Mouse (Mus musculus) thymus, adult 2 months (tissue): ENCODE results near the gene Slc22a14.

ENCODE experiments used
- CTCF ChIP-seq: fragments of 200-500 bp; IDR thresholded peaks from 2 replicates; pipeline ENCODE4 v1.5.1; 2012; ENCODE audit warnings: mild to moderate bottlenecking, control low read depth, low read length, moderate library complexity, borderline replicate concordance; ENCODE audit not compliant: control insufficient read depth, poor library complexity, insufficient read depth; ENCODE audit errors: extremely low read depth
- POLR2A ChIP-seq: fragments of 200-500 bp; IDR thresholded peaks from 2 replicates; pipeline ENCODE4 v1.6.1; 2012; ENCODE audit warnings: mild to moderate bottlenecking, low read length, control low read depth, moderate library complexity; ENCODE audit not compliant: control insufficient read depth, poor library complexity, insufficient read depth; ENCODE audit errors: extremely low read depth

DNA sequence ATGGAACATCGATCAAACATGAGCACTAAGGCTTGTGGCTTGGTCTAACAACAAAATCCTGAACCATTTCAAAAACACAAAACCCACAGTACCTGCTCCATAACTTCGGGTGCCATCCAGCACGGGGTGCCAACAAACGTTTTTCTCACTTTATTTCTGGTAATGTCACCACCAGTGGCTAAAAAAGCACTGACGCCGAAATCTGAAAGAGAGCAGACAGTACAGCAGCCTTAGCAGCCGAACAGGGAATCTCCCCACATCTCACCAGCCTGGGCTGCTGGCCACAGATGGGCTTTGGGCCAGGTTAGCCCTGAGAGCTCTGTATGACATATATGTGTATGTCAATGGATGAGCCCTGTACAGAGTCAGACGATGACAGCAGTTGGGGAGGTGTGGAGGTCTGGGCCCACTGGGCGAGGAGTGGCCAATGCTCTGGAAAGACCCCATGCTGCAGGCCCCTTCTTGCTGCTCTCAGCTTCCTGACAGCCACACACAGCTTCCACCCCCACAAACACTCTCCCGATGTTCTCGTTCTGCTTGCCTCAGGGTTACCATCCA lies 96.7 kb downstream of the Slc22a14 start:
- TF ChIP-seq CTCF (no peak), POLR2A (no peak)
